Mouse (Mus musculus) thymus, adult 2 months (tissue): Measurements from ENCODE around the gene Sec23b. TPM values are rescaled to one million over a fixed set of nuclear protein-coding genes. Genes with fewer than 3 reads are reported as not detected.
A peak's percentile ranks its signal among the peaks of the same experiment; 100 is the strongest.

Experiments
- DNase-seq: peaks from one replicate; pipeline ENCODE4 v3.0.0; 2021
- H3K27ac ChIP-seq: fragments of 200-500 bp; 2 replicates; pipeline ENCODE4 v1.5.1; 2012; ENCODE audit warnings: low read length, control low read depth; ENCODE audit not compliant: control insufficient read depth, insufficient read depth
- H3K27me3 ChIP-seq: fragments of 200-500 bp; 2 replicates; pipeline ENCODE4 v1.6.1; 2012; ENCODE audit warnings: mild to moderate bottlenecking, low read length, moderate library complexity, mixed read lengths; ENCODE audit not compliant: control insufficient read depth, insufficient read depth
- H3K36me3 ChIP-seq: fragments of 200-500 bp; 2 replicates; pipeline ENCODE4 v1.6.1; 2012; ENCODE audit warnings: mild to moderate bottlenecking, low read length, moderate library complexity; ENCODE audit not compliant: control insufficient read depth, insufficient read depth
- H3K4me1 ChIP-seq: fragments of 200-500 bp; replicated peaks from 2 replicates; pipeline ENCODE4 v1.6.1; 2012; ENCODE audit warnings: low read length; ENCODE audit not compliant: control insufficient read depth, insufficient read depth
- H3K4me3 ChIP-seq: fragments of 200-500 bp; 2 replicates; pipeline ENCODE4 v1.5.1; 2012; ENCODE audit warnings: mild to moderate bottlenecking, low read length, control low read depth, moderate library complexity; ENCODE audit not compliant: control insufficient read depth, insufficient read depth
- CTCF ChIP-seq: fragments of 200-500 bp; IDR thresholded peaks from 2 replicates; pipeline ENCODE4 v1.5.1; 2012; ENCODE audit warnings: mild to moderate bottlenecking, control low read depth, low read length, moderate library complexity, borderline replicate concordance; ENCODE audit not compliant: control insufficient read depth, poor library complexity, insufficient read depth; ENCODE audit errors: extremely low read depth
- POLR2A ChIP-seq: fragments of 200-500 bp; IDR thresholded peaks from 2 replicates; pipeline ENCODE4 v1.6.1; 2012; ENCODE audit warnings: mild to moderate bottlenecking, low read length, control low read depth, moderate library complexity; ENCODE audit not compliant: control insufficient read depth, poor library complexity, insufficient read depth; ENCODE audit errors: extremely low read depth
- WGBS: fragments of 180-500 bp; shearing (Covaris S2); methylation state at CpG from one replicate; pipeline ENCODE4 v1.1.7; 2018; 5-methylcytosine and 5-hydroxymethylcytosine counted together
- polyA plus RNA-seq: library from polyadenylated mRNA; depleted of rRNA; stranded (reverse); fragments of >200 nt; gene quantifications from 2 replicates; pipeline ENCODE4 v1.2.3, GENCODE M21; 2012; rRNA removed

The Sec23b gene
- 56.7 and 59.3 TPM in 2 replicates for polyA plus RNA-seq

- DNase-seq = peak; percentile 96
- peak within 1 kb of the TSS; percentile 95 for H3K4me3 ChIP-seq
- under 1% methylated on average over 44 of the region's 44 CpGs for WGBS
- TF ChIP-seq CTCF (0 out of 2 replicates have a peak, but pooled peaks have one; percentile 37), POLR2A (0 out of 2 replicates have a peak, but pooled peaks have one; percentile 10)
- H3K36me3 ChIP-seq = no peaks in the 10 kb centered on the region
- peak within 1 kb of the TSS; percentile 70 for H3K27ac ChIP-seq
- H3K27me3 ChIP-seq = no peaks in the 10 kb centered on the region
- no peaks in the 10 kb centered on the region for H3K4me1 ChIP-seq
Observed at GRCm38 (mm10) chr2:144555820-144556552, at the start of gene Sec23b. Gene Sec23b, plus strand, starts transcription at chr2:144556229.

DNA sequence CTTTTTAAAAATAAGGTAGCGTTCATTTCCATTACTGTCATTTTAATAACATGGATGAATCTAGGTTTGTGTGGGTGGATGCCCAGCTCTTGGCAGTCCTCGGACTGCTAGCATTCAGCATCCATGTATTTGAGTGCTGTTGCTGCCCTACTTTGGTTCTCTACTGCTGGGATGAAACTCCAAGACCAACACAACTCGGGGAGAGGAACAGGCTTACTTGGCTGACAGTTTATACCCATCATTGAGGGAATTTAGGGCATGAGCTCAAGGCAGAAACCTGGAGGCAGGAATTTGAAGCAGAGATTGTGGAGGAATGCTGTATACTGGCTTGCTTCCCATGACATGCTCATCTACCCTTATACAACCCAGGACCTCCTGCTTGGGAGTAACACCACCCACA is 41.4 kb upstream of the Sec23b start:
- Histone ChIP-seq H3K27me3 (no peaks in the 10 kb centered on the region), H3K27ac (no peak overlapping the region), H3K36me3 (no peaks in the 10 kb centered on the region), H3K4me3 (no peak overlapping the region), H3K4me1 (no peaks in the 10 kb centered on the region)
- WGBS = 87% methylated on average over 3 of the region's 3 CpGs
- DNase-seq = no peak
- TF ChIP-seq POLR2A (no peak), CTCF (no peak)

GRCm38 (mm10) chr2:144519772-144520171 is 36.3 kb upstream of the Sec23b start:
- H3K27ac ChIP-seq = no peak overlapping the region
- no peak for DNase-seq
- no peaks in the 10 kb centered on the region for H3K4me1 ChIP-seq
- no peak overlapping the region for H3K4me3 ChIP-seq
- WGBS = 80% methylated on average over 3 of the region's 3 CpGs
- H3K36me3 ChIP-seq = no peaks in the 10 kb centered on the region
- TF ChIP-seq POLR2A = no peak
- TF ChIP-seq CTCF = no peak
- H3K27me3 ChIP-seq = no peaks in the 10 kb centered on the region

GRCm38 (mm10) chr2:144525856-144526255 is 30.2 kb upstream of the Sec23b start:
- Histone ChIP-seq H3K27ac (no peak overlapping the region), H3K4me3 (no peak overlapping the region), H3K36me3 (no peaks in the 10 kb centered on the region), H3K27me3 (no peaks in the 10 kb centered on the region), H3K4me1 (peaks cover 9% of the 10 kb centered on the region)
- TF ChIP-seq POLR2A (no peak), CTCF (no peak)
- WGBS = 63% methylated on average over 10 of the region's 10 CpGs
- DNase-seq = no peak

GRCm38 (mm10) chr2:144526981-144527820 is 28.8 kb upstream of the Sec23b start, which contains the start of the genes Dzank1 and Polr3f:
Gene Dzank1, minus strand, starts transcription at chr2:144527414.
Gene Polr3f, plus strand, starts transcription at chr2:144527718.
- 1% methylated on average over 56 of the region's 56 CpGs for WGBS
- H3K36me3 ChIP-seq = 0 out of 2 replicates have a peak, but pooled peaks cover 4% of the 10 kb centered on the region
- peak; percentile 33; the same call in 1 of the 2 replicates for TF ChIP-seq POLR2A
- TF ChIP-seq CTCF = no peak
- peak within 1 kb of the TSS; percentile 88 for H3K4me3 ChIP-seq
- peaks cover 9% of the 10 kb centered on the region for H3K4me1 ChIP-seq
- no peaks in the 10 kb centered on the region for H3K27me3 ChIP-seq
- peak within 1 kb of the TSS; percentile 51; the same call in 1 of the 2 replicates for H3K27ac ChIP-seq
- peak; percentile 97 for DNase-seq

GRCm38 (mm10) chr2:144527821-144528174 is 28.2 kb upstream of the Sec23b start:
- TF ChIP-seq CTCF = no peak
- H3K27me3 ChIP-seq = no peaks in the 10 kb centered on the region
- under 1% methylated on average over 25 of the region's 25 CpGs for WGBS

More at GRCm38 (mm10) chr2:144527821-144528174, 28.2 kb upstream of the Sec23b start:
- Histone ChIP-seq H3K36me3 (peaks cover 7% of the 10 kb centered on the region; the same call in 1 of the 2 replicates), H3K4me1 (peaks cover 9% of the 10 kb centered on the region), H3K4me3 (peak overlapping the region; percentile 88), H3K27ac (no peak overlapping the region)
- no peak for DNase-seq
